Mouse (Mus musculus): ENCODE data around the gene Wnt5b.

GRCm38 (mm10) chr6:119529659-119530058 is 14.5 kb downstream of the Wnt5b start:
- TF ChIP-seq CTCF (IDR thresholded peaks at IDR 0.05; ENCODE audit: low read depth) (no peak), EP300 (optimal IDR thresholded peaks at IDR 0.05) (no peak)
